Mouse (Mus musculus) ES-E14 (cell line): ENCODE measurements around the gene Uba7. TPM values are rescaled to one million over a fixed set of nuclear protein-coding genes. Genes with fewer than 3 reads are reported as not detected.
A peak's percentile ranks its signal among the peaks of the same experiment; 100 is the strongest.

Experiments
- DNase-seq: peaks from one replicate; pipeline ENCODE4 v3.0.0-alpha.2; 2013; ENCODE audit warnings: low read depth, low spot score
- H3K27ac ChIP-seq: 2 replicates; pipeline ENCODE4 v1.5.1; 2012; ENCODE audit warnings: low read depth, mild to moderate bottlenecking, low read length, moderate library complexity, mixed read lengths; ENCODE audit not compliant: poor library complexity, insufficient read depth, severe bottlenecking
- H3K36me3 ChIP-seq: 2 replicates; pipeline ENCODE4 v1.6.1; 2012; ENCODE audit warnings: mild to moderate bottlenecking, low read length, moderate library complexity, mixed read lengths; ENCODE audit not compliant: control insufficient read depth, poor library complexity, insufficient read depth, severe bottlenecking
- H3K4me1 ChIP-seq, 2 experiments: fragments of 150-350 bp in 1 of 2; sonication (generic) in 1 of 2; 2 replicates each; pipeline ENCODE4 v1.6.1; 2012; ENCODE audit warnings: low read length in 2 of 2, mild to moderate bottlenecking in 1 of 2, mixed read lengths in 1 of 2; ENCODE audit not compliant: control insufficient read depth in 2 of 2, insufficient read depth in 2 of 2, poor library complexity in 1 of 2
- H3K4me3 ChIP-seq, 2 experiments: fragments of 150-350 bp in 1 of 2; sonication (generic) in 1 of 2; 2 replicates each; pipeline ENCODE4 v1.5.1; 2012; ENCODE audit warnings: low read length in 2 of 2, low read depth in 1 of 2, mild to moderate bottlenecking in 1 of 2, mixed read lengths in 1 of 2; ENCODE audit not compliant: insufficient read depth in 1 of 2, poor library complexity in 1 of 2, severe bottlenecking in 1 of 2
- H3K9ac ChIP-seq: 2 replicates; pipeline ENCODE4 v1.6.1; 2012; ENCODE audit warnings: low read depth, mild to moderate bottlenecking, low read length, mixed read lengths; ENCODE audit not compliant: poor library complexity, insufficient read depth, severe bottlenecking
- H3K9me3 ChIP-seq: fragments of 150-350 bp; sonication (generic); 2 replicates; pipeline ENCODE4 v1.6.1; 2012; ENCODE audit warnings: low read depth, mild to moderate bottlenecking, low read length; ENCODE audit not compliant: control insufficient read depth, insufficient read depth
- CHD2 ChIP-seq: IDR thresholded peaks from 2 replicates; pipeline ENCODE4 v1.6.1; 2014; ENCODE audit warnings: mild to moderate bottlenecking, low read depth, low read length, inconsistent platforms
- HCFC1 ChIP-seq: IDR thresholded peaks from 2 replicates; pipeline ENCODE4 v1.6.1; 2012; ENCODE audit warnings: low read length, inconsistent platforms, borderline replicate concordance; ENCODE audit not compliant: insufficient read depth
- MAFK ChIP-seq: IDR thresholded peaks from 2 replicates; pipeline ENCODE4 v1.6.1; 2014; ENCODE audit warnings: mild to moderate bottlenecking, low read depth, low read length, inconsistent platforms; ENCODE audit not compliant: insufficient read depth
- ZC3H11A ChIP-seq: IDR thresholded peaks from 2 replicates; pipeline ENCODE4 v1.6.1; 2012; ENCODE audit warnings: low read depth, mild to moderate bottlenecking, inconsistent platforms, low read length, borderline replicate concordance
- ZNF384 ChIP-seq: IDR thresholded peaks from 2 replicates; pipeline ENCODE4 v1.6.1; 2012; ENCODE audit warnings: low read depth, low read length, inconsistent platforms
- in situ Hi-C, 2 experiments: fragments of 600-800 bp; cut with MboI; formaldehyde crosslinking; loops; one replicate each; pipeline ENCODE4 v1.15.1; 2025; ENCODE audit warnings: low sequenced_read_pairs in 2 of 2, inconsistent platforms in 1 of 2; ENCODE audit not compliant: unreplicated experiment in 2 of 2
- total RNA-seq: library from RNA; depleted of rRNA; stranded (reverse); fragments of 300-350 nt; gene quantifications from 2 replicates; pipeline ENCODE4 v1.2.3, GENCODE M21; 2012

Gene Uba7
- total RNA-seq, 1 experiment, result 1.0 TPM

GRCm38 (mm10) chr9:107971690-107972541 lies 3.4 kb upstream of the Uba7 start:
- H3K9ac ChIP-seq, result no peak overlapping the region
- no peak overlapping the region for H3K4me3 ChIP-seq
- H3K36me3 ChIP-seq, result peaks cover 28% of the 10 kb centered on the region
- TF ChIP-seq CHD2 (no peak), MAFK (no peak), ZNF384 (no peak), ZC3H11A (no peak), HCFC1 (no peak)
- peak; percentile 58 for DNase-seq
- peaks cover 0 to 8% of the 10 kb centered on the region in 2 experiments; a peak in 1 of 4 replicates for H3K4me1 ChIP-seq
- H3K27ac ChIP-seq, result no peak overlapping the region
- no peaks in the 10 kb centered on the region for H3K9me3 ChIP-seq
- in situ Hi-C loops, result no loop called here

DNA sequence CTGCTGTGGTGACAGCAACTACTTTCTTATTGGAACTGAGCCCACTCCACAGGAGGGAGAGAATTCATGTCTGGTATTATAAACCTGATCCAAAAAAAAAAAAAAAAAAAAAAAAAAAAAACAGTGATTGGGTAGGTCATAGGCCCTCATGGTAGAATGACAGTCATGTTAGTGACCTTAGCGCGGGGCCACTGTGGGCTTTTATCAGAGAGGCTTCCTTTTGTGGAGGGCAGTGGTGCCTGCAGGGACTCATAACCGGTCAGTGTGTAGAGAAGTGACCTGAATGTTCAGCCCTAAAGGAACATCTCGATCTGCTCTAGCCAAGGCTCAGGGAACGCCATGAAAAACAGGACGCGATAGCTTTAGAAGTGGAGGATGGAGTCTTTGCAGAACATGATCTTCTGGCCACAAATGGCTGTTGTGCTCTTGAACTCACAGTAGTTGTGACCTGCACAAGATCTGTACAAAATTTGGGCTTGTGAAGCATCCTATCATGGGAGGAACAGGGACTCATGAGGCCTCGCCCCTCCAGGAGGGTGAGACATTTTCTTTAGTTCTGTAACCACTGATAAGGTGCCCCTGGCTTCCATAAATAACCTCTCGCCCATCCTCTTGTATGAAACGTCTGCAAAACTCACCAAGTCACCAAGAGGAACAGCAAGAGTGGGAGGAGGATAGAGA lies 674 bp upstream of the Uba7 start:
- Histone ChIP-seq H3K4me3 (no peak overlapping the region), H3K9ac (no peak overlapping the region), H3K27ac (no peak overlapping the region), H3K4me1 (peaks cover 0 to 8% of the 10 kb centered on the region in 2 experiments; a peak in 1 of 4 replicates), H3K9me3 (no peaks in the 10 kb centered on the region), H3K36me3 (peaks cover 19% of the 10 kb centered on the region)
- in situ Hi-C loops, result no loop called here
- no peak for DNase-seq
- TF ChIP-seq CHD2 (no peak), HCFC1 (no peak), ZC3H11A (no peak), ZNF384 (no peak), MAFK (no peak)

DNA sequence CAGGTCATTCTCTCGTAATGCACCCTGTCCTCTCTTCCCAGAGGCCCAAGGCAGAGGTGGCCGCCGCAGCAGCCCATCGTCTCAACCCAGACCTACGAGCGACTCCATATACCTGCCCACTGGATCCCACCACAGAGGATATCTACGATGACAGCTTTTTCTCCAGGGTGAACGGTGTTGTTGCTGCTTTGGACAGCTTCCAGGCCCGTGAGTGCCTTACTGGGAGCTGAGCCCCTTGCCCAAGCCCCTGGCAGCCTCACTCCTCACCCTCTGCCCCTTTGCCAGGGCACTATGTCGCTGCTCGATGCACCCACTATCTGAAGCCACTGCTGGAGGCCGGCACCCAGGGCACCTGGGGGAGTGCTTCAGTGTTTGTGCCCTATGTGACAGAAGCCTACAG lies 3.5 kb downstream of the Uba7 start:
- peaks cover 0 to 7% of the 10 kb centered on the region in 2 experiments; a peak in 1 of 4 replicates for H3K4me1 ChIP-seq
- H3K27ac ChIP-seq, result no peak overlapping the region
- no peaks in the 10 kb centered on the region for H3K9me3 ChIP-seq
- H3K9ac ChIP-seq, result no peak overlapping the region
- in situ Hi-C loops, result no loop called here
- H3K4me3 ChIP-seq, result no peak overlapping the region
- TF ChIP-seq HCFC1 (no peak), MAFK (no peak), ZC3H11A (no peak), CHD2 (no peak), ZNF384 (no peak)
- no peaks in the 10 kb centered on the region for H3K36me3 ChIP-seq
- DNase-seq, result no peak

GRCm38 (mm10) chr9:107981684-107982605 lies 6.6 kb downstream of the Uba7 start:
- H3K4me1 ChIP-seq, result peaks cover 2 to 10% of the 10 kb centered on the region in 2 experiments; a peak in 1 of 4 replicates
- no peaks in the 10 kb centered on the region for H3K36me3 ChIP-seq
- H3K9ac ChIP-seq, result no peak overlapping the region
- no peak overlapping the region for H3K4me3 ChIP-seq
- H3K27ac ChIP-seq, result no peak overlapping the region
- in situ Hi-C loops, result no loop called here
- DNase-seq, result no peak
- H3K9me3 ChIP-seq, result no peaks in the 10 kb centered on the region
- TF ChIP-seq ZC3H11A (no peak), MAFK (no peak), HCFC1 (no peak), ZNF384 (no peak), CHD2 (no peak)
